Comparison of ENCODE assay signal across 9 mouse cellular contexts in the genomic region with DNA sequence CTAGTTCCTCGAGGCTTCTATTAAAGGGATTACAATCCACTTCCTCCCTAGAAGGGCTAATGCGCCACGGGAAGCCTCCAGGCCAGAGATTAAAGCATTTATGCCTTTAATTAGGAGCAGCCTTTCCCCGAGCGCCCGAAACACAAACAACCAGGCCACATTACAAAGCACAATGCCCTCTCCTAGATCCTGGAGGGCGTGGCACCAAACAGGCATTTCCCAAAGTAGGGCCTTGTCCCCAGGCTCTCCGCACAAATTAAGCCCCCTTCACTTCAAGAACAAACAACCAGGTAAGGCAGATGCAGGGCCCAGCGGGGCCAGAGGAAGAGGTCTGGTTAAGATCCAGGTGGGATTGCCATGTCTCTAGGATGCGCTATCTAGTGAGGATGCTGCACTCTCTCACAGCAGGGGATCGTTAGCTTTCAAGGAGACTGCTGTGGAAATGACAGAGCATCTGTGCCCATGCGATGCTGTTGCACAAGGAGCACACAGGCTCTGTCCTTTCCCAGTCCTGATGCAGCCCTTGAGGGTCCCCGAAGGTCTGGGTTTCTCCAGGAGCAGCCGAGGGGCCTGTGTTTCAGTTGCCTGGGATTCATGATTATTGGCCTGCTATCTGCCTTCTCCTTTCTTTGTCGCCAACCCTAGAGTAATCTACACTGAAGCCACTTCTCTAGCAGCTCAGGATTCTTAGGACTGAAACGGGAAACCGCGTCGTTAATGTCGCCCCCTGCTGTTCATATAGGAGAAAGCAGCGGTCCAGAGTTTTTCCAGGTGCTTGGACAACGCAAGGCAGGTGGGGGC. TPM values are rescaled to one million over a fixed set of nuclear protein-coding genes. Genes with fewer than 3 reads are reported as not detected.
A peak's percentile ranks its signal among the peaks of the same experiment; 100 is the strongest.
DNase-seq lines count a peak whose midpoint lies in the region; ATAC-seq and TF ChIP-seq lines count a peak whose summit lies in the region.
"Had no signal": no experiment of that assay in that cellular context is flagged by ENCODE, and none has a peak within 500 bp of the region (broad histone marks: within the 10 kb centered on the region; RNA-seq: fewer than 3 reads in every experiment).

No protein-coding gene starts in this region.

- H3K4me1 ChIP-seq in embryonic facial prominence, embryonic 11.5 days (ENCODE audit: control insufficient read depth, insufficient read depth, low read length): no peaks in the 10 kb centered on the region
- H3K4me1 ChIP-seq in lung, embryonic 14.5 days (ENCODE audit: insufficient read depth): no peaks in the 10 kb centered on the region

- WGBS in embryonic facial prominence, embryonic 11.5 days: 2% methylated on average over 22 of the region's 22 CpGs
- WGBS in lung, embryonic 14.5 days: 5% methylated on average over 22 of the region's 22 CpGs

- H3K27ac ChIP-seq in embryonic facial prominence, embryonic 11.5 days (replicated peaks; ENCODE audit: low read depth, low read length): no peak overlapping the region
- H3K27ac ChIP-seq in lung, embryonic 14.5 days (ENCODE audit: low read depth): no peak overlapping the region
- H3K27ac ChIP-seq: macrophage had no signal

- TF ChIP-seq CTCF in lung, embryonic 14.5 days (IDR thresholded peaks at IDR 0.05; ENCODE audit: low read depth): peak; percentile 79

- H3K9me3 ChIP-seq in embryonic facial prominence, embryonic 11.5 days (replicated peaks; ENCODE audit: control insufficient read depth, low read length): no peaks in the 10 kb centered on the region
- no peaks in the 10 kb centered on the region for H3K9me3 ChIP-seq in lung, embryonic 14.5 days (ENCODE audit: low read depth, low read length)

- peak overlapping the region; percentile 55 for H3K9ac ChIP-seq in embryonic facial prominence, embryonic 11.5 days (replicated peaks; ENCODE audit: low read length)
- H3K9ac ChIP-seq in lung, embryonic 14.5 days: peak overlapping the region; percentile 37; the same call in 1 of the 2 replicates

- H3K36me3 ChIP-seq in embryonic facial prominence, embryonic 11.5 days (replicated peaks; ENCODE audit: control insufficient read depth, insufficient read depth, low read depth, low read length): no peaks in the 10 kb centered on the region
- no peaks in the 10 kb centered on the region for H3K36me3 ChIP-seq in lung, embryonic 14.5 days (ENCODE audit: insufficient read depth)

- peak; percentile 60 for ATAC-seq in embryonic facial prominence, embryonic 11.5 days (replicated peaks; ENCODE audit: insufficient number of reproducible peaks, low FRiP score, low TSS enrichment, low read depth)
- 0 out of 2 replicates have a peak, but pooled peaks have one; percentile 44 for ATAC-seq in lung, embryonic 14.5 days (ENCODE audit: insufficient read depth)
- ATAC-seq in activated CD4-positive, CD25-positive, alpha-beta regulatory T cell, adult 4 months: no peak

- no peak overlapping the region; the same call in 1 of the 2 replicates for H3K4me3 ChIP-seq in embryonic facial prominence, embryonic 11.5 days (ENCODE audit: low read depth, low read length)
- no peak overlapping the region for H3K4me3 ChIP-seq in lung, embryonic 14.5 days (ENCODE audit: low read depth, low read length)

- intact Hi-C loops in heart, postnatal 10 days (cut with DNase I): loop anchor here (2.0 kb wide), 1 partner anchor 109 kb away; no protein-coding TSS in a partner anchor

- no peaks in the 10 kb centered on the region for H3K27me3 ChIP-seq in embryonic facial prominence, embryonic 11.5 days (ENCODE audit: control insufficient read depth, insufficient read depth, low read length)
- no peaks in the 10 kb centered on the region for H3K27me3 ChIP-seq in lung, embryonic 14.5 days (ENCODE audit: insufficient read depth, low read length)

- H3K4me2 ChIP-seq in embryonic facial prominence, embryonic 11.5 days (ENCODE audit: low read depth, low read length): peak overlapping the region; percentile 45
- H3K4me2 ChIP-seq in lung, embryonic 14.5 days: peak overlapping the region; percentile 48

- DNase-seq in ES-CJ7 (ENCODE audit: low read depth, low spot score): peak; percentile 64
- peak; percentile 39 for DNase-seq in adrenal gland, postnatal 25 days
- DNase-seq in embryonic facial prominence, embryonic 11.5 days (ENCODE audit: low spot score): peak; percentile 83
- peak; percentile 35 to 65 for DNase-seq in heart, postnatal 10 days
- peak; percentile 53 to 62 for DNase-seq in kidney, postnatal 4 days
- DNase-seq in lung, embryonic 14.5 days: peak; percentile 76
- peak; percentile 49 for DNase-seq in retina, adult 2 months (ENCODE audit: low read depth, low spot score)

RNA-seq across cellular contexts. Expression of gene Tex37, which starts 2.7 kb away (rescaled TPM):
- not detected in 2 replicates for total RNA-seq in adrenal gland, postnatal 25 days (2021)
- polyA plus RNA-seq in embryonic facial prominence, embryonic 11.5 days (2014; fragmentation: Nextera tagmentation; extraction: Ambion mirVana): not detected in 2 replicates
- total RNA-seq in heart, postnatal 10 days (2021): not detected
- polyA plus RNA-seq in lung, embryonic 14.5 days (2014; fragmentation: Nextera tagmentation; extraction: Ambion mirVana): not detected in 2 replicates
- not detected for polyA plus RNA-seq in activated CD4-positive, CD25-positive, alpha-beta regulatory T cell, adult 4 months (2017; shearing (Covaris generic))
- polyA plus RNA-seq: macrophage had no signal

RNA-seq across cellular contexts. Expression of gene Foxi3, which starts 34.9 kb away (rescaled TPM):
- not detected in 2 replicates for total RNA-seq in adrenal gland, postnatal 25 days (2021)
- polyA plus RNA-seq in embryonic facial prominence, embryonic 11.5 days (2014; fragmentation: Nextera tagmentation; extraction: Ambion mirVana): 0.81 and 1.0 TPM in 2 replicates
- not detected for total RNA-seq in heart, postnatal 10 days (2021)
- not detected in 2 replicates for polyA plus RNA-seq in lung, embryonic 14.5 days (2014; fragmentation: Nextera tagmentation; extraction: Ambion mirVana)
- not detected for polyA plus RNA-seq in activated CD4-positive, CD25-positive, alpha-beta regulatory T cell, adult 4 months (2017; shearing (Covaris generic))
- polyA plus RNA-seq: macrophage had no signal
